16 mouse cellular contexts compared by ENCODE assay signal in genomic region chr11:77934568-77935311, GRCm38 (mm10). TPM values are rescaled to one million over a fixed set of nuclear protein-coding genes. Genes with fewer than 3 reads are reported as not detected.
DNase-seq lines count a peak whose midpoint lies in the region; ATAC-seq and TF ChIP-seq lines count a peak whose summit lies in the region.
"Had no signal": no experiment of that assay in that cellular context is flagged by ENCODE, and none has a peak within 500 bp of the region (broad histone marks: within the 10 kb centered on the region; RNA-seq: fewer than 3 reads in every experiment).

No protein-coding gene starts in this region.

- H3K4me3 ChIP-seq in E14TG2a.4 (replicated peaks; ENCODE audit: low read length) = peak overlapping the region; percentile 32
- H3K4me3 ChIP-seq in forebrain, embryonic 14.5 days (ENCODE audit: low read depth, low read length) = peak overlapping the region; percentile 87
- peak overlapping the region; percentile 67 for H3K4me3 ChIP-seq in hindbrain, embryonic 16.5 days (ENCODE audit: low read length)
- H3K4me3 ChIP-seq: kidney, embryonic 15.5 days had no signal

- H3K4me2 ChIP-seq in forebrain, embryonic 14.5 days (ENCODE audit: low read length) = peak overlapping the region; percentile 86
- H3K4me2 ChIP-seq in hindbrain, embryonic 16.5 days (ENCODE audit: low read length) = peak overlapping the region; percentile 78
- H3K4me2 ChIP-seq: kidney, embryonic 15.5 days had no signal

- DNase-seq in brain, adult 2 months (ENCODE audit: low read depth, low spot score) = peak; percentile 87
- DNase-seq in forebrain, embryonic 14.5 days (ENCODE audit: low spot score) = no peak
- DNase-seq in embryo, embryonic 9.5 days (ENCODE audit: extremely low spot score) = no peak
- no peak for DNase-seq in gastrocnemius, postnatal 36 days
- DNase-seq in layer of hippocampus, adult 9-11 months = no peak
- DNase-seq: gastrocnemius, postnatal 10 days; liver; lung, adult 2 months; thymus, postnatal 36 days had no signal

- intact Hi-C loops in gastrocnemius, postnatal 36 days (cut with DNase I) = no loop called here

- no peaks in the 10 kb centered on the region for H3K9me3 ChIP-seq in E14TG2a.4 (ENCODE audit: low read length)
- H3K9me3 ChIP-seq in forebrain, embryonic 14.5 days (replicated peaks; ENCODE audit: control insufficient read depth, low read length) = no peaks in the 10 kb centered on the region
- no peaks in the 10 kb centered on the region for H3K9me3 ChIP-seq in hindbrain, embryonic 16.5 days (ENCODE audit: control insufficient read depth, low read length)
- H3K9me3 ChIP-seq: kidney, embryonic 15.5 days had no signal

- H3K36me3 ChIP-seq in E14TG2a.4 (ENCODE audit: insufficient read depth, low read length) = no peaks in the 10 kb centered on the region
- no peaks in the 10 kb centered on the region for H3K36me3 ChIP-seq in forebrain, embryonic 14.5 days (ENCODE audit: control insufficient read depth, insufficient read depth, low read length)
- H3K36me3 ChIP-seq in hindbrain, embryonic 16.5 days (ENCODE audit: control insufficient read depth, insufficient read depth, low read length) = no peaks in the 10 kb centered on the region
- H3K36me3 ChIP-seq: kidney, embryonic 15.5 days had no signal

- peaks cover 97% of the 10 kb centered on the region for H3K27me3 ChIP-seq in E14TG2a.4 (ENCODE audit: insufficient read depth, low read length)
- 0 out of 2 replicates have a peak, but pooled peaks cover 7% of the 10 kb centered on the region for H3K27me3 ChIP-seq in forebrain, embryonic 14.5 days (replicated peaks; ENCODE audit: control insufficient read depth, insufficient read depth, low read length)
- no peaks in the 10 kb centered on the region for H3K27me3 ChIP-seq in hindbrain, embryonic 16.5 days (replicated peaks; ENCODE audit: control insufficient read depth, insufficient read depth, low read length)

- ATAC-seq in forebrain, embryonic 14.5 days = no peak
- ATAC-seq in hindbrain, embryonic 16.5 days = no peak
- ATAC-seq in erythroid progenitor cell, adult 5-6 weeks (replicated peaks; ENCODE audit: low FRiP score, poor library complexity, severe bottlenecking) = no peak

- 41% methylated on average over 5 of the region's 5 CpGs for WGBS in forebrain, embryonic 14.5 days
- WGBS in hindbrain, embryonic 16.5 days = 45% methylated on average over 5 of the region's 5 CpGs

- no peak for TF ChIP-seq CTCF in E14TG2a.4 (conservative IDR thresholded peaks at IDR 0.05; ENCODE audit: low read length)

- peak overlapping the region; percentile 95 for H3K9ac ChIP-seq in forebrain, embryonic 14.5 days (ENCODE audit: low read length)
- H3K9ac ChIP-seq in hindbrain, embryonic 16.5 days (ENCODE audit: low read depth, low read length) = peak overlapping the region; percentile 13; the same call in 1 of the 2 replicates
- H3K9ac ChIP-seq: kidney, embryonic 15.5 days had no signal

- H3K4me1 ChIP-seq in E14TG2a.4 (replicated peaks; ENCODE audit: low read depth, low read length) = peaks cover 67% of the 10 kb centered on the region
- peaks cover 69% of the 10 kb centered on the region for H3K4me1 ChIP-seq in forebrain, embryonic 14.5 days (ENCODE audit: control insufficient read depth, insufficient read depth, low read length)
- peaks cover 58% of the 10 kb centered on the region for H3K4me1 ChIP-seq in hindbrain, embryonic 16.5 days (ENCODE audit: control insufficient read depth, insufficient read depth, low read depth, low read length)

- peak overlapping the region; percentile 68 for H3K27ac ChIP-seq in forebrain, embryonic 14.5 days (ENCODE audit: low read depth, low read length)
- H3K27ac ChIP-seq in hindbrain, embryonic 16.5 days (ENCODE audit: low read depth, low read length) = peak overlapping the region; percentile 21; the same call in 1 of the 2 replicates
- H3K27ac ChIP-seq: kidney, embryonic 15.5 days; macrophage had no signal

RNA-seq across cellular contexts. Expression of gene Sez6, which starts 4.1 kb away (rescaled TPM):
- polyA plus RNA-seq in forebrain, embryonic 14.5 days (2014; fragmentation: Nextera tagmentation; extraction: Ambion mirVana) = 140 and 175 TPM in 2 replicates
- 132 and 156 TPM in 2 replicates for polyA plus RNA-seq in hindbrain, embryonic 16.5 days (2015; fragmentation: Nextera tagmentation; extraction: Ambion mirVana)
- total RNA-seq in gastrocnemius, postnatal 36 days (2021) = under 1 TPM in 1 of 2 experiments, not detected in 1; 0.10 TPM
- not detected in 2 replicates for total RNA-seq in erythroid progenitor cell, adult 5-6 weeks (2015; ENCODE audit: low replicate concordance)
- total RNA-seq in erythroid progenitor cell, adult 5-6 weeks (2017; ENCODE audit: low replicate concordance) = not detected in 2 replicates
- total RNA-seq: hematopoietic stem cell, adult 5-6 weeks had no signal
- polyA plus RNA-seq: macrophage; spleen, adult 2 months had no signal

RNA-seq across cellular contexts. Expression of gene Pipox, which starts 40.8 kb away (rescaled TPM):
- polyA plus RNA-seq in forebrain, embryonic 14.5 days (2014; fragmentation: Nextera tagmentation; extraction: Ambion mirVana) = 10.1 and 11.4 TPM in 2 replicates
- 5.9 and 7.7 TPM in 2 replicates for polyA plus RNA-seq in hindbrain, embryonic 16.5 days (2015; fragmentation: Nextera tagmentation; extraction: Ambion mirVana)
- total RNA-seq in gastrocnemius, postnatal 36 days (2021) = not detected
- total RNA-seq in erythroid progenitor cell, adult 5-6 weeks (2015; ENCODE audit: low replicate concordance) = not detected in 2 replicates
- total RNA-seq in erythroid progenitor cell, adult 5-6 weeks (2017; ENCODE audit: low replicate concordance) = not detected in 2 replicates
- total RNA-seq: hematopoietic stem cell, adult 5-6 weeks had no signal
- polyA plus RNA-seq: macrophage had no signal

RNA-seq across cellular contexts. Expression of gene Phf12, which starts 47.8 kb away (rescaled TPM):
- polyA plus RNA-seq in forebrain, embryonic 14.5 days (2014; fragmentation: Nextera tagmentation; extraction: Ambion mirVana) = 16.5 and 17.0 TPM in 2 replicates
- 11.8 and 12.5 TPM in 2 replicates for polyA plus RNA-seq in hindbrain, embryonic 16.5 days (2015; fragmentation: Nextera tagmentation; extraction: Ambion mirVana)
- total RNA-seq in gastrocnemius, postnatal 36 days (2021) = 10 to 100 TPM; 10.7 to 14.1 TPM
- total RNA-seq in erythroid progenitor cell, adult 5-6 weeks (2015; ENCODE audit: low replicate concordance) = 45.7 and 92.3 TPM in 2 replicates
- total RNA-seq in erythroid progenitor cell, adult 5-6 weeks (2017; ENCODE audit: low replicate concordance) = 27.2 and 39.9 TPM in 2 replicates

Comparison
In these comparisons a context has a peak if more than half of its experiments do, and no peak if none do; other contexts are left out.
1. H3K4me3 ChIP-seq: peak in every context shown above with its lines; median percentile 87 in forebrain, embryonic 14.5 days; 67 in hindbrain, embryonic 16.5 days; 32 in E14TG2a.4.